Mouse (Mus musculus) forebrain, embryonic 12.5 days (tissue): ENCODE data around the gene Apln. TPM values are rescaled to one million over a fixed set of nuclear protein-coding genes. Genes with fewer than 3 reads are reported as not detected.
A peak's percentile ranks its signal among the peaks of the same experiment; 100 is the strongest.

Experiments used
- ATAC-seq: fragments of 200-750 bp; cut with Nextera tagmentation; 2 replicates; pipeline ENCODE4 v1.8.0; 2017; ENCODE audit warnings: moderate TSS enrichment; ENCODE audit not compliant: low FRiP score
- H3K27ac ChIP-seq: fragments of 300-500 bp; sonication (generic); 2 replicates; pipeline ENCODE4 v1.5.1; 2016; ENCODE audit warnings: mild to moderate bottlenecking
- H3K27me3 ChIP-seq: fragments of 300-500 bp; sonication (generic); 2 replicates; pipeline ENCODE4 v1.6.1; 2016; ENCODE audit warnings: mild to moderate bottlenecking
- H3K36me3 ChIP-seq: fragments of 300-500 bp; sonication (generic); replicated peaks from 2 replicates; pipeline ENCODE4 v1.6.1; 2016; ENCODE audit warnings: mild to moderate bottlenecking
- H3K4me1 ChIP-seq: fragments of 300-500 bp; sonication (generic); 2 replicates; pipeline ENCODE4 v1.6.1; 2016
- H3K4me2 ChIP-seq: fragments of 300-500 bp; sonication (generic); 2 replicates; pipeline ENCODE4 v1.6.1; 2016; ENCODE audit warnings: mild to moderate bottlenecking, moderate library complexity
- H3K4me3 ChIP-seq: fragments of 300-500 bp; sonication (generic); replicated peaks from 2 replicates; pipeline ENCODE4 v1.5.1; 2016; ENCODE audit warnings: mild to moderate bottlenecking
- H3K9ac ChIP-seq: fragments of 300-500 bp; sonication (generic); 2 replicates; pipeline ENCODE4 v1.6.1; 2016; ENCODE audit warnings: mild to moderate bottlenecking
- H3K9me3 ChIP-seq: fragments of 300-500 bp; sonication (generic); 2 replicates; pipeline ENCODE4 v1.6.1; 2016
- WGBS: fragments of 180-500 bp; shearing (Covaris S2); methylation state at CpG from one replicate; pipeline ENCODE4 v1.1.7; 2016; 5-methylcytosine and 5-hydroxymethylcytosine counted together
- polyA plus RNA-seq: library from polyadenylated mRNA; unstranded; fragments of >200 nt; fragmentation: Nextera tagmentation; extraction: Ambion mirVana; gene quantifications from 2 replicates; pipeline ENCODE4 v1.2.1, GENCODE M21; 2016

Apln gene
- 5.3 and 5.9 TPM in 2 replicates for polyA plus RNA-seq

DNA sequence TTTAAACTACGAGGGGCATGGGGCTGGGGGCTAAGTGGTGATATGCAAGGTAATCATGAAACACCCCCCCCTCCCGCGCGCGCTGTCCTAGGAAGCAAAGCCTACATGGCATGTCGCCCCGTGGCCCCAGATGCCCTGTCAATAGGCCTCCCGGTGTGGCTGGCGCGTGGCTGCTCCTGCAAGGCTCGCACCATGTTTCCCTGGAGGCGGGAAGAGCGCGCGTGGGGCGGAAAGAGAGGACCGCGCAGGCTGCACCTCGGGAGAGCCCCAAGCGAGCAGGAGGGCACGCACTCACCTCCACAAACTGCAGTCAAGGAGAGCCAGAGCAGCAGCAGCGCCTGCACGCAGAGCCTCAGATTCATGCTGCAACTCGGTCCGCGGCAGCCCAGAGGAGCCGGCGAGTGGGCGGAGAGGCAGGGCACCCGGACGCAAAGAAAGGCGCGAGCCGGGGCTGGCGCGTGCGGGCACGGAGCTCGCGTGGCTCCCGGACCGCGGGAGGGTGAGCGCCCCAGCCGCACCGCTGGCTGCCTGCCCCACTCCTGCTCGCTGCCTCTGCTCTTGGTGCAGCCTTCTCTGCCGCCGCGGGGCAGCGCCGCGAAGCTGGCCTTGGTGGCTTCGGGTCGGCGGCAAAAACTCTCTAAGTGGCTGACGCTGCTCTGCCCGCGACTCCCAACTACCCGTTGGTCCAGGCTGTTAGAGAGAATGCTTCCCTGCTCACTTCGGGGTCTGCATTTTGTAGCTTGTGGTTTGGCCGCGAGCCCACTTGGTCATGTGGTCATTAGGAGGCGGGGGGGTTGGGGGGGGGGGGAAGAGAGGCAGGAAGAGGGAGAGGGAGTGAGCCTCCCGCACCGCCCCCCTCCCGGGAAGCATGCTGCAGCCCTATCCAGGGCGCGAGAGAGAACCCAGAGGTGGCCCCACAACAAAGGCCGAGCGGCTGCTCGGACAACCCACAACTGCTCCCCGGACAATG is at the start of gene Apln:
Apln (minus strand) TSS at position 710 of the 970 bp plus-strand sequence.
- H3K27me3 ChIP-seq, result peaks cover 18% of the 10 kb centered on the region
- H3K36me3 ChIP-seq, result no peaks in the 10 kb centered on the region
- H3K9ac ChIP-seq, result peak within 1 kb of the TSS; percentile 63
- peak within 1 kb of the TSS; percentile 77 for H3K4me2 ChIP-seq
- H3K4me3 ChIP-seq, result peak within 1 kb of the TSS; percentile 51
- no peaks in the 10 kb centered on the region for H3K9me3 ChIP-seq
- H3K27ac ChIP-seq, result 0 out of 2 replicates have a peak within 1 kb of the TSS, but pooled peaks have one; percentile 42
- peak; percentile 87 for ATAC-seq
- WGBS, result 16% methylated on average over 67 of the region's 73 CpGs
- peaks cover 5% of the 10 kb centered on the region; the same call in 1 of the 2 replicates for H3K4me1 ChIP-seq

DNA sequence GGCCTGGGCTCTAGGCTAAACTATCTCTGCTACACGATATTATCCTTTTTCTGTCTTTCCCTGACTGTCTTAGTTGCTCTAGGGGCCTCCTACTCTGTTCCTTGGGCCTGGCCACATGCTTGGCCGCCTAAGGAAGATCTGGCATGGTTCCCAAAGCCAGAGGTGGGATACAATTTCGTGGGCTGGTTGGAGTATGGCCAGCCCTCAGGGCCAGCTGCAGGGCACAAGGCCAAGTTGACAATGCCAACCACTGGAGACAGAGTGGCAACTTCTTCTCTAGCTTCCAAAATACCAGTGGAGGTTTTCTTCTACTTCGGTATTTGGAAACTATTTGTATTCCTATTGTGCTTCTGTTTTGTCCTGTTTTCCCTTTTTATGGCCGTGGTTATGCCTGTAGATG is 47.7 kb upstream of the Apln start:
- no peak for ATAC-seq

DNA sequence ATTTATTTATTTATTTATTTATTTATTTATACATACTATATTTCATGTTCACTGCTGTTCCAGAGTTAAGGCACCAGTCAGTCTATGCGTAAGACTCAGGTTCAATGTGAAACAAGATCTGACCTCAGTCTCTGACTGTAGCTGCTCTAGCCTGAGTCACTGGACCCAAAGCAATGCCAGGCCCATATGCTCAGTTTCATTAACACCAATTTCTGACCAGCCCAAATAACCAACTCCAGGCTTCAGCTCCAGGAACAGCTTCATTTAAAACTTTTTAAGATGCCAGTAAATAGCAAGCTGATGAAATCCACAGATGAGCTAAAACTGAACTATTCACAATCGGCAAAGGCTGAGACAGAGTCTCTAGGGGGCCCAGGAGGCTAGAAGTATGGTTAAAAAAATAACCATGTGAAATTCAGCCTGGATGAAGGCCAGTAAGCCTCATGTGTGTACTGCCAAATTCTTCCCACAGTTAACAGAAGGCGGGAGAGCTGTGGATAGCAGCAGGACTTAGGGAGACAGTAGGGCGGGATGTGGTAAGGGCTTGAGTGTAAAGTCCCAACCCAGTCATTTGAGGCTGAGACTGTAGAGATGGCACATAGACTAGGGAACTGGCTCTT is 42.3 kb upstream of the Apln start:
- ATAC-seq, result no peak
- no peaks in the 10 kb centered on the region for H3K27me3 ChIP-seq
- H3K27ac ChIP-seq, result no peak overlapping the region
- H3K4me1 ChIP-seq, result no peaks in the 10 kb centered on the region
- H3K36me3 ChIP-seq, result no peaks in the 10 kb centered on the region
- WGBS, result 88% methylated on average over 4 of the region's 4 CpGs
- no peak overlapping the region for H3K4me2 ChIP-seq
- no peak overlapping the region for H3K4me3 ChIP-seq
- H3K9ac ChIP-seq, result no peak overlapping the region
- H3K9me3 ChIP-seq, result no peaks in the 10 kb centered on the region

More for the DNA sequence above, 47.7 kb upstream of the Apln start:
- Histone ChIP-seq H3K4me2 (no peak overlapping the region), H3K27me3 (no peaks in the 10 kb centered on the region), H3K9me3 (no peaks in the 10 kb centered on the region), H3K4me3 (no peak overlapping the region), H3K36me3 (no peaks in the 10 kb centered on the region), H3K9ac (no peak overlapping the region), H3K4me1 (no peaks in the 10 kb centered on the region), H3K27ac (no peak overlapping the region)
- 69% methylated on average over 5 of the region's 5 CpGs for WGBS

DNA sequence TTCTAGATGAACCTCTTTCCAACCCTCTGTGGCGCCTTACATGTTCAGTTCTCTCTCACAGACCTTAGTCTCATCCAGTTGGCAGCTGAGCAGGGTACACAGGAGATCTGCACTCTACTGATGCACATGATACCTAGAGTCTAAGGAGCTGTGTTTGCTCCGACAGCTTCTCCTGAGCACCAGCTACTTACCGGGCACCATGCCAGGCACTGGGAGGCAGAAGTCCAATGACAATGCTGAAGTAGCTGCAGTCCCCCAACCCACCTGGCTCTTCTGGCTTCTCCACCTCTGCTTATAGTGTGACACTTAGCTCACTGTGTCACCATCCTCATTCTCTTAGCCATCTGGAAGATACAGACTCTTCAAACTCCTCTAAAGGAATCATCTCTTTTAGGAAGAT is 40.0 kb upstream of the Apln start:
- Histone ChIP-seq H3K27ac (no peak overlapping the region), H3K36me3 (no peaks in the 10 kb centered on the region), H3K27me3 (no peaks in the 10 kb centered on the region), H3K9me3 (no peaks in the 10 kb centered on the region), H3K4me2 (no peak overlapping the region), H3K4me3 (no peak overlapping the region), H3K4me1 (no peaks in the 10 kb centered on the region), H3K9ac (no peak overlapping the region)
- no peak for ATAC-seq
- 88% methylated on average over 3 of the region's 3 CpGs for WGBS

DNA sequence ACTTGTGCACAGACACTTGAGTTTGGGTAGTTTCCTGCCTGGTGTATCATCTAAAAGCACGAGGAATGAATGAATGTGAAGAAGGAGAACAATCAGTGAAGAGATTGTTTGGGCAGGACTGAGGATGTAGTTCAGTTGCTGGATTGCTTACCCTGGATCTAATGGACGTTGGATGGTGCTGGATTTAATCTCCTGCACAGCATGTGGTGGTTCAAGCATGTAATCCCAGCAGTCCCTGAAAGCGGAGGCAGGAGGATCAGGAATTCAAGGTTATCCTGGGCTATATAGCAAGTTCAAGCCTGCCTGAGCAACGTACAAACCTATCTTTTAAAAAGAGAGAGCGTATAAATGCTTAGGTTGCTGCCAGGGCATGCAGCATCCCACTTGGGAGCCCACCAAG is 37.7 kb upstream of the Apln start:
- Histone ChIP-seq H3K9ac (no peak overlapping the region), H3K27ac (no peak overlapping the region), H3K4me3 (no peak overlapping the region), H3K36me3 (no peaks in the 10 kb centered on the region), H3K4me2 (no peak overlapping the region), H3K27me3 (no peaks in the 10 kb centered on the region), H3K4me1 (no peaks in the 10 kb centered on the region), H3K9me3 (no peaks in the 10 kb centered on the region)
- WGBS, result 35% methylated on average over 5 of the region's 5 CpGs
- no peak for ATAC-seq

DNA sequence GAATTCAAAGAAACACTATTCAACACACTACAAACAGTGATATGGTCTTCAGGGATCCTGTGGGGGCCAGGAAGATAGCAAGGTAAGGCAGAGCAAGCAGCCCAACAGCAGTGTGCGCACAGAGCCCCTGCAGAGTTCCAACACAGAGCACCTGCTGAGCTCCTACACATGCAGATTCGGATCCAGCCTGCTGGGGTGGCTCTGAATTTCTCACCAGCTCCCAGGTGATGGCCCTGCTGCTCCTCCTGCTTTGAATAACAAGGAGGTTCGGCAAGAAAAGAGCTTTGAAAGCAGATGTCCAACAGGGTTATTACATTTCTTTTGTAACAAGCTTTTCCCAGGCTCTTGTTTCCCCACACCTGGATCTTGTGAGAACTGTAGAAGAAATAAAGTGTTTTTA is 37.3 kb upstream of the Apln start:
- H3K4me3 ChIP-seq, result no peak overlapping the region
- H3K9me3 ChIP-seq, result no peaks in the 10 kb centered on the region
- ATAC-seq, result no peak
- no peak overlapping the region for H3K27ac ChIP-seq
- no peak overlapping the region for H3K4me2 ChIP-seq
- WGBS, result 31% methylated on average over 3 of the region's 3 CpGs
- no peaks in the 10 kb centered on the region for H3K36me3 ChIP-seq
- H3K27me3 ChIP-seq, result no peaks in the 10 kb centered on the region
- H3K4me1 ChIP-seq, result no peaks in the 10 kb centered on the region
- no peak overlapping the region for H3K9ac ChIP-seq

DNA sequence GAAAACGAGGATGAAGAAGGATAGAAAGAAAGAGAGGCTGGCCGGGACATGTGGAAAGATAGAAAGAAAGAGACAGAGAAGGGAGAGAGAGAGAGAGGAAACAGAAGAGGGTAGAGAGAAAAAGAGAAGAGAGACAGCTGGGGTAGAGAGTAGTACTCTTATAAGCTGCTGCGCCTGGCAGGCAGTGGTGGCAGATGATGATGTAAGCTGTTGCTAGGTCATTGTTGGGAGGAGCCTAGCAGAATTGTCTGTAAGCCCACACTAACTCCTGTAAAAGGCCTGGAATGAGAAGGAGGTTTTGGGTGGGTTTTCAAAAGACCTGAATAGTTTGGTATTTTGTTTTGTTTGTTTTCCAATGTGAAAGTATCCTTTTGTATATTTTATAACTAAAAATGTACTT is 32.2 kb upstream of the Apln start:
- ATAC-seq, result no peak
- Histone ChIP-seq H3K4me2 (no peak overlapping the region), H3K9me3 (no peaks in the 10 kb centered on the region), H3K27ac (no peak overlapping the region), H3K9ac (no peak overlapping the region), H3K36me3 (no peaks in the 10 kb centered on the region), H3K27me3 (no peaks in the 10 kb centered on the region), H3K4me3 (no peak overlapping the region), H3K4me1 (0 out of 2 replicates have a peak, but pooled peaks cover 4% of the 10 kb centered on the region)
- WGBS, result 74% methylated on average over 3 of the region's 3 CpGs

DNA sequence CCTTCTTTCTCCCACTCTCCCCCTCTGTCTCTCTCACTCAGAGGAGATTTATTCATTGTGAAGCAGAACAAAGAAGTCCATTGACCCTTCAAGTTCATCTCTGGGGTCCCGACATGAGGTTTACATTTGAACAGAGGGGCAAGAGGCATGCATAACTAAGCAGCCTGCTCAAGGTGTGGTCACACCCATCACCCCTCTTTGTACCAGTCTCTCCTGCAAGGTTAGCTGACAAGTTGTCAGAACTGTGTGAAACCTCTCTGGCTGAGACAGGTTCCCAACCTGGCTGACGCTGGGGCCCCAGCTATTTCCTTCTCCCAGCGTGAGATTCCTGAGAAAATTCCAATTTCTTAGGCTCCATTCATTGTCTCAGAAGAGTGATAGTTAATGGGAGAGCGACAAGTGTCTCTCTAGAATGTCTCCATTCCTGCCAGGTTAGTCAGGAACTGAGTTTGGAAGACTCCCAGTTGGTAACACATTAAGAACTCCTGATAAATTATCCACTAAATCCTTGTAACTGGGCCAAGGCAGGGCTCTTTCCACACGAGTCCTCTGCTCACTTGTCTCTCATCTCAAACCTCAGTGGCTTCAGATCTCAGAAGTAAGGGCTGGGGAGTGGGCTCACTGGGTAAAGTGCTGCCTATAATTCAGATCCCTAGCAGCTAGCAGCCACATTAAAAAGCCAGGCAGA is 29.7 kb upstream of the Apln start:
- WGBS, result 31% methylated on average over 5 of the region's 5 CpGs
- H3K4me3 ChIP-seq, result no peak overlapping the region

DNA sequence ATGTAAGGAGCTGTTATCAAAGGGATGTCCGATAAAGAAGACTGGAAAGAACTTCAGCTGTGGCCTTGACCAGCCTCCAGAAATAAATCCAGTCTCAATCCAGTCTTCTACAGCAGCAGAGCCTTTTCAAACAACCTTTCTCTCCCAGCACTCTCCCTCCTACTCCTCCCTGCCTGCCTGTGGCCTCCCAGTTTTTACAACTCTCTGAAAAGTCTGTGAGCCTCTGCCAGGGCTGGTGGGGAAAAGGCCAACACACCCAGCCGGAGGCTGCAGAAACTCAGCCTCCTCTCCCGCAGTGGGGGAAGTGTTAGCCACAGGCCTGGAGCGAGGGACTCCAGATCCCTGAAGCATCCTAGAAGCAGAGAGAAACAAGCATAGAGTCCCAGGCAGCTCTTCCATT is 27.8 kb upstream of the Apln start:
- Histone ChIP-seq H3K9ac (no peak overlapping the region), H3K27me3 (no peaks in the 10 kb centered on the region), H3K36me3 (no peaks in the 10 kb centered on the region), H3K27ac (no peak overlapping the region), H3K9me3 (no peaks in the 10 kb centered on the region), H3K4me1 (0 out of 2 replicates have a peak, but pooled peaks cover 4% of the 10 kb centered on the region), H3K4me3 (no peak overlapping the region), H3K4me2 (no peak overlapping the region)
- ATAC-seq, result no peak
- 75% methylated on average over 4 of the region's 4 CpGs for whole genome bisulfite sequencing

More for the DNA sequence above, 29.7 kb upstream of the Apln start:
- no peak overlapping the region for H3K9ac ChIP-seq
- H3K27me3 ChIP-seq, result no peaks in the 10 kb centered on the region
- H3K27ac ChIP-seq, result no peak overlapping the region
- no peaks in the 10 kb centered on the region for H3K36me3 ChIP-seq
- no peak overlapping the region for H3K4me2 ChIP-seq
- H3K4me1 ChIP-seq, result 0 out of 2 replicates have a peak, but pooled peaks cover 4% of the 10 kb centered on the region
- H3K9me3 ChIP-seq, result no peaks in the 10 kb centered on the region
- no peak for ATAC-seq

DNA sequence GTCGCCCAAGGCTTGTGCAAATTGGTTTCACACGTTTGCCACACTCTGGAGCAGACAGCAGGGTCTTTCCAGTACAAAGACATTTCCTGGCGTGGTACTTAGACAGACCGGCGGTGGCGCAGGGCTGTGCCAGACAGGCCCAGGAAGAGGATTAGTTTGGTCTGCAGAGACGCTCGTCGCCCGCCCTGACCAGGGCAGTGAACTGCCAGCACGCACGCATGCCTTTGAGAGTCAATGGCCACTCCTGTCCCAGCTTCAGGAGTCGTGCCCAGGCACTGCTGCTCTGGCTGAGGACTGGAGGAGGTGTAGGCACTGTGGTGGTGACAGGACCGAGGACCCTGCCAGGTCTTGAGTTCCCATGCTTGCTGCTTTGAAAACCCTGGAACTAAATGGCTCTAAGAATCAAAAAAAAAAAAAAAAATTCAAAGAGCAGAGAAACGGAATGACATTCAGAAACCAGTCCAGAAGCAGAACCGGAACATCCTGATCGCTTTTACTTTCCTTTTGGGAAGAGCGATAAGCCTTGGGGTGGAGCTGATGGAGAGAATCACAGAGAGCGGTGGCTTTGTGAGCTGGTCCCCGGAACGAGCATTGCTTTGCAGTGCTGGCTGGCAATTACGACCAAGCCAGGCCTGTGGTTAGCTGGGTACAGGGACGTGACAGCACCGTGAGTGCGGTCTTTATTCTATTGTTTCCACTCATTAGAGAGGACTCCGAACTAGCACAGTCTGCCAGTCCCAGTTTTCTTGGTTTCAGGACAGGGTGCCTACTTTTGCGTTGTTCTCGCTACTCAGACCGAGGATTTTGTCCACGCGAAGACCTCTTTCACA is 19.7 kb upstream of the Apln start:
- Histone ChIP-seq H3K4me1 (peaks cover 4% of the 10 kb centered on the region; the same call in 1 of the 2 replicates), H3K9ac (peak overlapping the region; percentile 17; the same call in 1 of the 2 replicates), H3K36me3 (no peaks in the 10 kb centered on the region), H3K27ac (no peak overlapping the region), H3K9me3 (no peaks in the 10 kb centered on the region), H3K27me3 (0 out of 2 replicates have a peak, but pooled peaks cover 3% of the 10 kb centered on the region), H3K4me3 (peak overlapping the region; percentile 27), H3K4me2 (peak overlapping the region; percentile 46)
- ATAC-seq, result peak; percentile 87
- 26% methylated on average over 31 of the region's 31 CpGs for WGBS

DNA sequence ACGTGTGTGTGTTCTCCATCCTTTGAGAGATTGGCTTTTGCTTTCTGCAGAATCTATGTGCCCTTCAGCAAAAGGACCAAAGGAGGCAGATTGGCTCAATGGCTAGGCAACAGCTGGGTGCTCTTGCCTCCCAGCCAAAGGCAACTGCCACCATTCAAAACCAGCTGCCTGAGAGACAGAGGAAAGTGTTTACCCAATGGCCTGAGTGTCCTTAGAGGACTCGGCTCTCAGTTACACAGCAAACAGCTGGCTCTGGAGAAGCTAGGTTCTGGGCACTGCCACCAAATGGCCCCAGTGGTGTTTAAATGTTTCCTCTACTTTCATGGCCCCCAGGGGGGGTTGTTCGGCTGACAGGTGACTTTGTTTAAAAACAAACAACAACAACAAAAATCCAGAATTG is 19.1 kb upstream of the Apln start:
- no peak for ATAC-seq
- Histone ChIP-seq H3K4me3 (no peak overlapping the region), H3K27ac (no peak overlapping the region), H3K9me3 (no peaks in the 10 kb centered on the region), H3K4me1 (peaks cover 4% of the 10 kb centered on the region; the same call in 1 of the 2 replicates), H3K36me3 (no peaks in the 10 kb centered on the region), H3K4me2 (peak overlapping the region; percentile 46), H3K9ac (no peak overlapping the region), H3K27me3 (0 out of 2 replicates have a peak, but pooled peaks cover 3% of the 10 kb centered on the region)
- WGBS, result 50% methylated on average over 3 of the region's 3 CpGs
